Mouse (Mus musculus) right cerebral cortex, adult 2 months (tissue): ENCODE measurements at regions not wholly inside any gene's neighbourhood (a gene's known extent, or its start where the extent isn't known, plus 50 kb on each side); places are given as distances from the start of the nearest gene placed in this dataset.
A peak's percentile ranks its signal among the peaks of the same experiment; 100 is the strongest.

Experiments used
- DNase-seq, 2 experiments: peaks; one replicate each; pipeline ENCODE4 v3.0.0; 2021 to 2022; ENCODE audit warnings: low spot score in 2 of 2

DNA sequence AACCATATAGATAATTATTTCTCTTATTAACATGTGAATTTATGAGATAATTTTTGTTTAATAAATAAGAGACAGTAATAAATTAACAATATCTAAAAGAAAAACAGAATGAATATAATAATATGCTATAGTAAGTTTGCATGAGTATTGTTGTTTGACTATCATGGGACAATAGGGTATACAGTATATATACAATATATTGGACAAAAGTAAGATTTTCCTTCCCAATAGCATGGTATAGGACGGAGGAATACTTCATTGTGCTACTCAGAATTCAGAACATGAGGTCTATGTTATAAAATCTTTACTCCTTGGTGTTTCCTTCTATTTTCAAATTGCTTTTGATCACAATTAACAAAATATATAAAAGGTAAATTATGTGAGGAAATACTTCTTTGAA lies 771.0 kb upstream of the Pcdh20 start:
- DNase-seq: no peak

DNA sequence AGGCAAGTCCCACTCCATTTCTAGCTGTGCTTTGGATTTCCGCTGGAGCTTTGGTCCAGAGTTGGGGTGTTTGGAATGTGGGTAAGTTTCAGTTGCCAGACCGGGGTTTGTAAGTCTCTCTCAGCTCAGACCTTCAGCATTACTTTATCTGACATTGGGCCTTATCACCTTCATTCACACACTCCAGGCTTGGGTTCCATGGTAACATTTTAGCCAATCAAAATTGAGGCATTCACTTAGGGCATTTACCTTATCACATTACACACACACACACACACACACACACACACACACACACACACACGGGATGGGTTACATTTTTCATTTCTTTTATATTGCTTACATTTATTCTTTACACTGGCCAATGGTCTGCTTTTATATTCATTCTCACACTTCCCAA lies 765.3 kb upstream of the Pcdh20 start:
- no peak for DNase-seq

DNA sequence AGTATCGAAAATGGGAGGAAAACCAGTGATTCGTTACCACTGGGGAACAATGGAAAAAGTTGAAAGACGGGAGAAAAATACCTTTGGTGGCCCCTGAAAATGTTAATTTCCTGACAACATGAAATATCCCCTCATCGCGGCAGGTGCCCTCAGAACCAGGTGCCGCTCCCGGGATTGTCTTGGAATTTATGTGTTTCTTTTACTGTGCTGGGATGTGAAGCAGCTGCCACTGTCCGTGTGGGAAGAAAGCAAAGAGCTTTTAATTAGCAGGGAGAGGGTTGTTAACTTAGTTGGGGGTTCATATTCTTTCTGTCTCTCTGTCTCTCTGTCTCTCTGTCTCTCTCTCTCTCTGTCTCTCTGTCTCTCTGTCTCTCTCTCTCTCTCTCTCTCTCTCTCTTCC lies 759.3 kb upstream of the Pcdh20 start:
- no peak for DNase-seq

DNA sequence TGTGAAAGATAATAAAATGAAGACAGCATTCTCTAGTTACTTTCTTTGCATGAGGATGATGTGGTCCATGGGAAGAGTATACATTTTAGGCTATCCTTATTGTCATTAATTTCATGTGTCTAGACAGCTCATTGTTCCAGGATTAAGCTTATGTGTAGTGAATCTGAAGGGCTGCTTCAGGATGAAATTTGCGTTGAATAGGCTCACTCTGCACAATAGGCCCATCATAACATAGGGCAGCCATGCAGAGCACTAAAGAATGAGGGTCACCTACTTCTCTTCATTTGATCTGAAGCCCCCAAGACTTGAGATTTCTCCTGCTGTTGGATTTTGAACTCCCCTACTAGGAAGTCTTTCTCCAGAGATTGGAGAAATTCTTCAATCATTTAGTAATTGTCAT lies 746.2 kb upstream of the Pcdh20 start:
- no peak for DNase-seq

DNA sequence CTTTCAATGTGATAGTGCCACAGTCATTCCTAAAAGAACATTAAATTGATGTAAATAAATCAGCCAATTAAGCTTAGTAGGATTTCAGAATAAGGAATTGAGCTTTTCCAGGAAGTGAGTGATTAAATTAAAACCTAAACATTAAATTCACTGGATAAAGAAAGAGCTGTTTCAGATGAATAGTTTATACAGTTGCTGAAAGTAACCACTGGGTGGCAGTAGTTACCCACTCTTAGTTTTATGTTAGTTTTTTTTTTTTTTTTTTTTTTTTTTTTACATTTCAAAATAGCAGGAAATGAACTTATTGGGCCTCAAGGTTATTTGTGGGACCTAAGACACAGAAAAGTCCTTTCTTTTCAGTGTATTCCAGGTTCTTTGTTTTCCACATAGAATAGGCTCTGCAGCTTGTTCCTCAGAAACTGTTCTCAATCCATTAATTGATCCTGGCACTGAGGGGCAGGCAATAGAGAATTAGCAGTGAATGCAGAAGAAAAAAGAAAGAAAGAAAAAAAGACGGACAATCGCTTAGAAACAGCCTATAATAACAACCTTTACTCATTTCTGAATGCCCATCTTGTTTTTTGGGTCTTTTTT lies 710.3 kb upstream of the Pcdh20 start:
- no peak for DNase-seq

DNA sequence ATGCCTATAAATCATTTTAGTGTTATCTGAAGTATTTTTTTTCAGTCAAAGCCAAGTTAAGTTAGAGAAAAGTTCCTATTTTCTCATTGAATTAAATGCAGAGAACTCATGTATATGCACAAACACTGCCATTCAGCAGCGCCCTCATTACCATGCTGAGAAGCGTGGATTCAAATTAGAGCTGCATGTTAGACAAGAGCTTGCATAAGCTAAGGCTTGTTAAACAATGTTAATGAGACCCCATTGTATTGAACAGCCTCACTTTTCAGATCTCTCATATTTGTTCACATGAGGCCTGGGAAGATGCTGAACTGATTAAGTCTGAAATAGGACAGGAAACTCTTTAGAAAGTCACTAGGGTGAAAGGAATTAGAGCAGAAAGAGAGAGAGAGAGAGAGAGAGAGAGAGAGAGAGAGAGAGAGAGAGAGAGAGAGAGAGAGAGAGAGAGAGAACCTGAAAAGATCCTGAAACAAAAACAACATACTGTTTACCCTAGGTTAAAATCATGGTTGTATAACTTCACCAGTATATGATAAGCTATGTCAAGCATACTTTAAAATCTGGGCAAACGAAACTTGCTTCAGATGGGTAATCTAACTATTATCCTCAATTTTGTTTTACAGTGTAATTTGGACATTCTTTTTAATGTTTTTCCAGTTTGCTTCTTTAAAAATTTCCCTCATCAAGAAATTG lies 671.9 kb upstream of the Pcdh20 start:
- DNase-seq: no peak

DNA sequence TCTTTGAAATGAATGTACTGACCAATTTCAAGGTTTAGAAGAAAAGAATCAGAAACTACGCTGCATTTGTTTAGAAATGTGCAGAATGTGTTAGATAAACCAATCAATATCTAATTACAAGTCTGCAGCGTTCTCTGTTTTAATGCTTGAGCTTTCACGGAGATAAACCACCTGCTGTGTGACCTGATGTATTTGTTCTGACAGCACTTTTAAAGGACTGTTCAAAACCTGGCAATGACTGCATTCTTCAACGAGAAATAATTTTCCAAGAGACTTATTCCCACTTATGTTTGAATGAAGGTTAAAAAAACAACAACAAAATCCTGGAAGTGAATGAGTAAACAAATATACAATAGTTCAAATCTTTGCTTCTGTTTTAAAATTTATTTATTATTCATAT lies 628.1 kb upstream of the Pcdh20 start:
- DNase-seq: no peak

DNA sequence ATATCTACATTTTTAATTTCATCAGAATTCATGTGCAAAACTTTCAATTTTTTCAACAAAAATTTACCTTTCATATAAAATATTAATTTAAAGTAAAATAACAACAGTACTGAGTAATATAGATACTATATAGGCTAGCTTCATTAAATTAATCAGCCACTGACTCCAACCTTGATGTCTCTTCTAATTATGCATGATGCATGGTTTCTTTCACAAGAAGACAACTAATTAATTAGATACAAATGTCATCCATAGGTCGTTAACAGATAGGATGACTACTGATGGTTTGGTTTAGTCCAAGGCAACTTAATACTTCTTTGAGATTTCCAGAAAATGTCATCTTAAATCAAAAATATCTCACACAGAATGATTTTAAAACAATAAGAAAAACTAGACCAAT lies 618.5 kb upstream of the Pcdh20 start:
- no peak for DNase-seq

DNA sequence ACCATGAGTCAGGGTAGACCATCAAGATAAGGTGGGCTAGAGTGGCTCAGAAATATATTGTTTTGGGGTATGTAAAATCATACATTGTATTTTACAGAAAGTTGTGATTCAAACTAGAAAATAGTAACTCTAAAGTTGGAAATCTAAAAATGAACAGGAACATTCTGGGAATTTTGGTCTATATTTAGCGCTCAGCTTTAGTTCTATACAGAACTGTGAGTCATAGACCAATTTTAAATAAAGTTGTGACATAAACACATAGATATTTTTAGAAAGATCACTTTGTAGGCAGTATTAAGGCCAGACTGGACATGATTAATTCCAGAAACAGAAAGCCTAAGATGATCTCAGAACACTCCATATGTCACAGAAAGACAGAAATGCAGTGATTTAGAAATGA lies 604.8 kb upstream of the Pcdh20 start:
- no peak for DNase-seq

DNA sequence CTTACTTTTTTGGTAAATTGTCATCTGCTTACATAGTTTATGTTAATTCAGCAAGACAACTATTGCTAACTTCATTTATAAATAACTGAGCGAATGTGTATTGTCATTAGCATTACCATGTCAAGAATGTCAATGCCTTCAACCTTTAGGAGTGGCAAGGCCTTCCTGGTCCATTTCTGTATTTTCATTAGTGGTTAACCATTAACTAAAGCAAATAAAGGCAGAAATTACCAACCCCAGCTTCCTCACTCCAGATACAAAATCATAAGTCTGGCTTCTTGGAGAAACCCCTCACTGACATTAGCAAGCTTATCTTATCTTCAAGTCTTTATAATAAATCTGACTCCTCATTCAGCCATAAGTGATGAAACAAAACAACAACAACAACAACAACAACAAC lies 592.8 kb upstream of the Pcdh20 start:
- no peak for DNase-seq

DNA sequence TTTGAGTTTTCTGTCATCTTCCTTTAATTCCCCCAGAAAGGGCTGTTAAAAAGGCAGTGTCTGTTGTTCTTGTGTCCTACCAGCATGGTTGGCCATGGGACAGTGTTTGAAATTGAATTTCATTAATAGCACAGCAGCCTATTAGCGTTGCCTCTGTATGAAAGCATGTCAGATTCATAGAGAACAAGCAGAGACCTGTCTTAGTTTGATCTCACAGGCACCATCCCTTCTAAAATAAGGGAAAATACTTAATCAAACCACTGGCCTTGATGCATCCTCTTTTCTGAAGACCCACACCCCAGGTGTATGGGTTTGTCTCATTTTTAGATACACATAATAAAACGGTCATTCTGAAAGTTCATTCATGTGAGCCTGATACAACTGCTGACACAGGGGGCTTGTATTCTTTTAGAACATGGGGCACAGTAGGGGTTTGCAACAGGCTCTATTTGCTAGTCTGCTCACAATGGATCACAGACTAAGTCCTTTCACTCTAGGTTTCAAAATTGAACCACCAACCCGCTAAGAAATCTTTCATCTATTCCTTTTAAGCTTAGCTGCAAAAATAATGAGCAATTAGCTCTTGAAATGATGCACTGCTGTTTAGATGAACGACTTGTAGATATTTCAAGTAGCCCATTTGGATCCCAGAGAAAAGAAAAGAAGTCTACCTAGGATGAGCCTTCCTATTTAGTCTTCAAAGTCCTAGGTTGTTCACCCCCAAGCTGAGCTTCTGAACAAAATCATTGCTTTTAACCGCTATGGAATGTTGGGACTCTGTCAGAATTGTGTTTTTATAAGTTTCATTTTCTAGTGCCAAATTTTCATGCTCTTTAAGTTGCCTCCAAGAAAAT lies 591.6 kb upstream of the Pcdh20 start:
- DNase-seq: no peak

DNA sequence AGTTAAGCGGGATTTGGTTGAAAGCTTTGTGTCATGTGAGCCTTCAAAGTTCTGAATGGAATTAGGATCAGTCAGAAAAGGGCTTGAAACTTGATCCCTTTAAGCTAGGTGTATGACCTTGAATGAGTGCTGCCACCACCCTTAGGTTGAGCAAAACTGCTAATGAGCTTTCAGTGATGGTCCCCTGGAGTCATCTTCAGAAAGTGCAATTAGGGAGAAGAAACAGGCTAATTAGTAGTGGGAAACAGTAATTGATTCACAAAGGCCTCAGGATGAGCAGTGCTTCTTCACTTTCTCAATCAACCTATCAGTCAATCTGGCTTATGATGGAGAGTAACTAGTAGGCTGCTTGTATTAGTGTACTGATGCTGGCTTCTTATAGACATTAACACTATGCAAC lies 590.1 kb upstream of the Pcdh20 start:
- DNase-seq: no peak

DNA sequence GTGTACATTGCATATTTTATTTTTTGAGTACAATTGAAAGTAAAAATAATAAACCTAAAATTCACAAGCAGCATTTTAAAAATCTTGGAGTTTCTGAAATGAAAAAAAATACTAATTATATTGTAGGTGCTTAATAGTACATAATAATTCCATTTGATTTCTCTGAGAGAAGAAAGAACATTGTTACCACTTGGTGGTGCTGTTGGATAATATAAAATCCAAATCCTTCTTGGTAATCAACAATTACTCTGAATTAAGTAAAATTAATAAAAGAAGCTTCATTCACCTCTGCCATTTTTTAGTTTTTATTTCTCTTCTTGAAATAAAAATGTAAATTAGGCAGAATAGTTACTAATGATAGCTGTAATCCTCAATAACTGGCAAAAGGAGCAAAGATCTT lies 563.2 kb upstream of the Pcdh20 start:
- DNase-seq: no peak

DNA sequence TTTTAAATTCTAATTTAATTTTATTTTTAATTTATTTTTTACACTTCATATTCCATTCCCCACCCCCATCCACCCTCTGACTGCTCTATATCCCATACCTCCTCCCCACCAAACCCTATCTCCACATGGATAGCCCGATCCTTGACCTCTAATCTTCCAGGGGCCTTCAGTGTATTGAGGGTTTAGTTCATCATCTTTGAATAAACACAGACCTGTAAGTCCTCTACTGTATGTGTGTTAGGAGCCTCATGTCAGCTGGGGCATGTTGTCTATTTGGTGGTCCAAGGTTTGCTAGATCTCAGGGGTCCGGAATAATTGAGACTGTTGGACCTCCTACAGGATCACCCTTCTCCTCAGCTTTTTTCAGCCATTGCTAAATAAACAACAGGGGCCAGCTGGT lies 540.2 kb upstream of the Pcdh20 start:
- DNase-seq: no peak

DNA sequence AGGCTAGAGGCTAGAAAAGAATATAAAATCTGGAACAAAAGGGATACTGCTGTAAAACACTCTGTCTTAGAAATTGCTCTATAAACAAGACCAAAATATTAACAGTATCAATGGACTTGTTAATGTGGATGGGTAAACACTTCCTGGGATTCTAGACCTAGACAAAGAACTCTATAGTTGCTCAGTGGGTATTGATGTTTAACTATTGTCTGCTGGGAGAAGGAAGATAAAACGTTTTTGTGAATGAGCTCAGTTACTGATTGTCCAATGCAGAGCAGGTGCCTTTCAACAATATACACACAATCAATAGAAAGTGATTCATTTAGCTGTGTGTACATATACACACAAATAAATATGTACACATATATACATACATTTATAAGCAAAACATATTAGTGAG lies 538.5 kb upstream of the Pcdh20 start:
- no peak for DNase-seq

DNA sequence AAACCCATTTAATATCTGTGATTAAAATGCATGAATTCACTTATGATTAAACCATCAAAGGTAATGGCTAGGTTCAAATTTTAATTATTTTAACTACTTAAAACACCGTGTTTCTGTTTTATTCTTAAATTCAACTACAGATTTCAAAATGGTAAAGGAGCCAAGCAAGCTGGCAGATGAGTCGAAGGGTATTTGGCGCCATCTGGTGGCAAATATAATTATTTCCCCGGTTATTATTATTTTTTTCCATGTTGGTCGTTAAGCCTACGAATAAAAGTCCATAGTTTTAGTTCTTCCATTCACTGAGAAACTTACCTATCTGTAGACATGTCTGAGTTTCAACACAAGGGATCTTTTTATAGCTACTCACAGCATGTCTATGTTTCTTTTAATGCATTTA lies 510.7 kb upstream of the Pcdh20 start:
- peak in 1 of 2 experiments; percentile 20 for DNase-seq

DNA sequence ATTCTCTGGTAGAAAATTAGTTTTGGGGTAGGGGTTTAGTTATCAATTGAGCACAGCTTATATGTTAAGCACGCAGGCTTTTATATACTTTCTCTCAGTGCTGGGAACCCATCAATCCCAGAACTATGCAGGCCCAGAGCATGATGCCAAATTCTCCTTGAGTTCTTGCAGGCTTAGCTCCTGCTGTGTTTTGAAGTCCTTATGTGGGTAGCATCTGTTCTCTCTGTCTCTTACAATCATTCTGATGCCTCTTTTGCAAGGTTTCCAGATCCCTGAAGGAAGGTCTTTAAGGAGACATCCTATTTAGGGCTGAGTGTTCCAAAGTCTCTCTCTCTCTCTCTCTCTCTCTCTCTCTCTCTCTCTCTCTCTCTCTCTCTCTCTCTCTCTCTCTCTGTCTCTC lies 504.8 kb upstream of the Pcdh20 start:
- peak in 1 of 2 experiments; percentile 4 for DNase-seq

DNA sequence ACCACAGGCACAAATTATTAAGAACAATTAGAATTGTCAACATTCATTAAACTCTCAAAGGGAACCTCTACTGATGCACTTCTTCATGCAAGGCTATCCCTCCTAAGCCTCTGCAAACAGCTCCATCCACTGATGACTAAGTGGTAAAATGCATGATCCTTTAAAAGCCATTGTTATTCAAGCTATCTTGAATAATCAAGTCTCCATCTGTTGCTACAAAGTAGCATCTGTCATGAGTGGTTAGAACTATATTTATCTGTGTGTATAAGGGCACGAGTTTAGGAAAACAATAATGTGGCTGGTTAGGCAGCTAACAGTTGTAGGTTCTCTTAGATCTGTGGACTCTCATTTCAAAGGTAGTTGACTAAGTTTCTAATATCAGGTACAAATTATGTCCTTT lies 463.4 kb upstream of the Pcdh20 start:
- no peak for DNase-seq
